26 mouse cellular contexts compared by ENCODE assay signal in genomic region chr3:154591621-154592020, GRCm38 (mm10).
"Had no signal": no experiment of that assay in that cellular context is flagged by ENCODE, and none has a peak within 500 bp of the region (broad histone marks: within the 10 kb centered on the region; RNA-seq: fewer than 3 reads in every experiment).

No protein-coding gene starts in this region.

- H3K27me3 ChIP-seq: heart, embryonic 13.5 days; heart, embryonic 15.5 days; hindbrain, embryonic 13.5 days; hindbrain, embryonic 15.5 days; kidney, embryonic 15.5 days; limb, embryonic 13.5 days; limb, embryonic 15.5 days; liver, embryonic 12.5 days had no signal

- H3K27ac ChIP-seq: heart, embryonic 10.5 days; heart, embryonic 13.5 days; heart, embryonic 15.5 days; hindbrain, embryonic 13.5 days; hindbrain, embryonic 15.5 days; hindbrain, postnatal 0 days; kidney, embryonic 15.5 days; kidney, postnatal 0 days; limb, embryonic 13.5 days; limb, embryonic 15.5 days; liver, embryonic 12.5 days; liver, embryonic 14.5 days had no signal

- ATAC-seq: hindbrain, postnatal 0 days; intestine, embryonic 16.5 days; liver, embryonic 12.5 days had no signal

- H3K4me1 ChIP-seq: heart, embryonic 10.5 days had no signal

- H3K4me2 ChIP-seq: heart, embryonic 13.5 days; heart, embryonic 15.5 days; hindbrain, embryonic 13.5 days; hindbrain, embryonic 15.5 days; kidney, embryonic 15.5 days; limb, embryonic 13.5 days; limb, embryonic 15.5 days; liver, embryonic 12.5 days had no signal

- H3K9ac ChIP-seq: heart, embryonic 13.5 days; heart, embryonic 15.5 days; hindbrain, embryonic 13.5 days; hindbrain, embryonic 15.5 days; kidney, embryonic 15.5 days; limb, embryonic 13.5 days; limb, embryonic 15.5 days; liver, embryonic 12.5 days; liver, embryonic 14.5 days had no signal

- H3K9me3 ChIP-seq: heart, embryonic 10.5 days; heart, embryonic 13.5 days; heart, embryonic 15.5 days; hindbrain, embryonic 13.5 days; hindbrain, embryonic 15.5 days; kidney, embryonic 15.5 days; limb, embryonic 13.5 days; limb, embryonic 15.5 days; liver, embryonic 12.5 days had no signal

- DNase-seq: gastrocnemius, postnatal 14 days; gastrocnemius, postnatal 36 days; heart, adult 18-20 months; heart, postnatal 14 days; heart, postnatal 36 days; kidney, adult 11 months; kidney, adult 2 months; kidney, adult 9 months; kidney, postnatal 14 days; kidney, postnatal 36 days; layer of hippocampus, adult 9-11 months; layer of hippocampus, postnatal 36 days; left cerebral cortex, postnatal 4 days had no signal

- H3K4me3 ChIP-seq: heart, embryonic 10.5 days; heart, embryonic 13.5 days; heart, embryonic 15.5 days; hindbrain, embryonic 13.5 days; hindbrain, embryonic 15.5 days; kidney, embryonic 15.5 days; limb, embryonic 13.5 days; limb, embryonic 15.5 days; liver, embryonic 12.5 days had no signal
